Mouse (Mus musculus): Measurements from ENCODE around the gene Cdh23.

The Cdh23 gene

DNA sequence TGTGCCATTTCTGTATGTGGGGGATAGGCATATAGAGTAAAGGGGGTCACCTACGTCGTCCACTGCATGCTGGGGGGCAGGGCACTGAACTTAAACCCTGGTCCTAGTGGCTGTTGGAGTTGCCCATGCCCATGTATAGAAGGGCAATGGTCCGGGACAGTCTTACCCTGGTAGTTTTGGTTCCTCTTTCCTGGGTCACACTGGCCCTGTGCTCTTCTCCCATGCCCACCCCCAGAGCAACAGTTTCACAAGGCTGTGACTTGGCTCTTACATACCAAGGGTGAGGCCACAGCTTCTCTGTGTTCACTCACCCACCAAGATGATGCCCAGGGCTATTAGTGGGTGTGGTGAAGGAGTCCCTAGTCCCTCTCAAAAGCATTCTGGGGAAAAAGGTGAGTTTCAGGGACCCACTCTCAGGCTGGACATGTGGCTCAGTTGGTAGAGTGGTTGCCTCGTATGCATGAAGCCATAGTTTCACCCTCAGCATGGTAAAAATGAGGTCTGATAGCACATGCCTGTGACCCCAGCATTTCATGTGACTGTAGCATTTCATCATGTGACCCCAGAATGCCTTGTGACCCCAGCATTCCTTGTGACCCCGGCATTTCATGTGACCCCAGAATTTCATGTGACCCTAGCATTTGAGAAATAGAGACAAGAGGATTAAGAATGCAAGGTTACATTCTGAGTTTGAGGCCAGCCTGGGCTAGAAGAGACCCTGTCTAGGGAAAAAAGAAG is 435.6 kb downstream of the Cdh23 start:
- DNase-seq (ENCODE audit: low spot score in 2 of 2) = no peak

DNA sequence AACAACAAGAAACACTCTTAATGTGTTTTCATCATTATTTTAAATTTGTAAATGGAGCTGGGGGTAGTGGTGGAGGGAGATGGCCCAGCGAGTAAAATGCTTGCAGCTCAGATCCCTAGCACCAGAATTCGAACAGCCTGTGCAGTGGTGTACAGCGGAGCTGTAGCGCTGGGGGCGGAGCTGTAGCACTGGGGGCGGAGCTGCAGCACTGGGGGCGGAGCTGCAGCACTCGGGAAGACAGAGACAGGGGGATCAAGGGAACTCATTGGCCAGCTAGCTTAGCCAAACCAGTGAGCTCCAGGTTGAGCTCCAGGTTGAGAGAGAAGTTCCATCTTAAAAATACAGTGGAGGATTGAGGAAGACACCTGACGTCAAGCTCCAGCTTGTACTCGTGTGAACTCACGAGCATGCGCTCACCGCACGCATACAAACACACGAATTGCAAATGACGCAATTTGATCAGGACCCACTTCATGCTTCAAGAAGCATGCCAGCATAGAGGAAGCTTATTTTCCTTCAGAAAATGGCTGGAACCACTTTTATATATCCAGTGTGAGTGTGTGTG is 438.9 kb downstream of the Cdh23 start:
- no peak for DNase-seq (ENCODE audit: low spot score in 2 of 2)

DNA sequence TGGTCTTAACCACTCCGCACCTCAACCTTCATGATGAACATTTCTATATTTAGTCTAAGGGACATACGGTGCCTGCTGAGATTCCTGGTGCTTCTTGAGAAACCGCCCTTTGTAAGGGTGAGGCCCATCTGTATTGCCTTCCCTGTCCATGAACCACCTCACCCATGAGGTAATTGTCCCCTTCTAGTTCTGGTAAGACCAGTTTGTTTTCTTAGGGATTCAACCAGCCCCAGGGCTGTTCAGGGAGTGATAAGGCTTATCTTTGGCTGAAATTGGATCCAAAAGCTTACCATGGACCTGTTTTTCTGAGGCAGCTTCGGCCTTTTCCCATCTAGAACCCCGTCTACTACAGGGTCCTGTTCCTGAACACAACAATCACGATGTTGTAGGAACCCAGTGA is 440.2 kb downstream of the Cdh23 start:
- no peak for DNase-seq (ENCODE audit: low spot score in 2 of 2)
